Mouse (Mus musculus) kidney, embryonic 14.5 days (tissue): ENCODE measurements around the gene Mrpl51. TPM values are rescaled to one million over a fixed set of nuclear protein-coding genes. Genes with fewer than 3 reads are reported as not detected.

Source experiments
- ATAC-seq: fragments of 200-750 bp; cut with Nextera tagmentation; 2 replicates; pipeline ENCODE4 v1.8.0; 2017; ENCODE audit warnings: moderate number of reproducible peaks, mild to moderate bottlenecking, moderate TSS enrichment, moderate library complexity; ENCODE audit not compliant: low FRiP score, low TSS enrichment
- H3K27ac ChIP-seq: fragments of 300-500 bp; sonication (generic); 2 replicates; pipeline ENCODE4 v1.5.1; 2014; ENCODE audit warnings: low read depth, mild to moderate bottlenecking, low read length, moderate library complexity, mixed read lengths
- H3K27me3 ChIP-seq: fragments of 300-500 bp; sonication (generic); 2 replicates; pipeline ENCODE4 v1.6.1; 2014; ENCODE audit warnings: mild to moderate bottlenecking, low read length; ENCODE audit not compliant: control insufficient read depth, insufficient read depth
- H3K36me3 ChIP-seq: fragments of 300-500 bp; sonication (generic); 2 replicates; pipeline ENCODE4 v1.6.1; 2014; ENCODE audit warnings: low read length, mixed read lengths; ENCODE audit not compliant: control insufficient read depth, insufficient read depth
- H3K4me1 ChIP-seq: fragments of 300-500 bp; sonication (generic); 2 replicates; pipeline ENCODE4 v1.6.1; 2014; ENCODE audit warnings: low read length, mixed read lengths; ENCODE audit not compliant: control insufficient read depth, insufficient read depth
- H3K4me2 ChIP-seq: fragments of 300-500 bp; sonication (generic); replicated peaks from 2 replicates; pipeline ENCODE4 v1.6.1; 2014; ENCODE audit warnings: low read depth, mild to moderate bottlenecking, low read length
- H3K4me3 ChIP-seq: fragments of 300-500 bp; sonication (generic); 2 replicates; pipeline ENCODE4 v1.5.1; 2014; ENCODE audit warnings: mild to moderate bottlenecking, low read length
- H3K9ac ChIP-seq: fragments of 300-500 bp; sonication (generic); 2 replicates; pipeline ENCODE4 v1.6.1; 2014; ENCODE audit warnings: low read depth, mild to moderate bottlenecking, low read length, moderate library complexity
- H3K9me3 ChIP-seq: fragments of 300-500 bp; sonication (generic); 2 replicates; pipeline ENCODE4 v1.6.1; 2016; ENCODE audit warnings: low read length; ENCODE audit not compliant: control insufficient read depth
- WGBS: fragments of 180-500 bp; shearing (Covaris S2); extraction: QIAGEN DNeasy Blood & Tissue Kit; methylation state at CpG from one replicate; pipeline ENCODE4 v1.1.7; 2014; 5-methylcytosine and 5-hydroxymethylcytosine counted together
- microRNA-seq: library from miRNA; unstranded; fragments of <30 nt; microRNA quantifications from one replicate; pipeline ENCODE4, GENCODE M21; 2016
- polyA plus RNA-seq: library from polyadenylated mRNA; unstranded; fragments of >200 nt; fragmentation: Nextera tagmentation; extraction: Ambion mirVana; gene quantifications from 2 replicates; pipeline ENCODE4 v1.2.1, GENCODE M21; 2014

Gene Mrpl51
- polyA plus RNA-seq, 1 experiment from 2014 or later: 203 TPM

DNA sequence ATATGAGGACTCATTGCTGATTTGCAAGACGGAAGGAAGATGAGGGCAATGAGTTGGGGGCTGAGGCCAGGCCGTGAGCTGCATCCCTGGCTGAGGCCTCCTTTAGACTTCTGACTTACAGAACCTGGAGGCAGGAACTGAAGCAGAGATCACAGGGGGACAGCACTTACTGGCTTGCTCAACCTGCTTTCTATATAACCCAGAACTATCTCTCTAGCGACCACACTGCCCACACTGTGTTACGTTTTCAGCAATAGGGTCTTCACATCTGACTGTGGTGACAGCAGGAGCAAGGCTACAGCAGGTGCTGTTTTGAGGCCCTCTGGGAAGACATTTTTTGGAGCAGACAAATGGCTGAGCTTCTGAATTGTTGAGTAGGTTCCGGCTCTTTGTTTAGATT is 49.0 kb downstream of the Mrpl51 start:
- H3K9ac ChIP-seq: no peak overlapping the region
- H3K4me3 ChIP-seq: no peak overlapping the region
- ATAC-seq: no peak
- H3K27me3 ChIP-seq: no peaks in the 10 kb centered on the region
- WGBS: 90% methylated on average over 5 of the region's 5 CpGs
- H3K4me1 ChIP-seq: no peaks in the 10 kb centered on the region
- H3K36me3 ChIP-seq: no peaks in the 10 kb centered on the region
- no peaks in the 10 kb centered on the region for H3K9me3 ChIP-seq
- H3K27ac ChIP-seq: no peak overlapping the region
- no peak overlapping the region for H3K4me2 ChIP-seq

- ATAC-seq: no peak
- Histone ChIP-seq H3K4me2 (no peak overlapping the region), H3K27me3 (no peaks in the 10 kb centered on the region), H3K4me1 (no peaks in the 10 kb centered on the region), H3K9me3 (no peaks in the 10 kb centered on the region), H3K36me3 (no peaks in the 10 kb centered on the region), H3K27ac (no peak overlapping the region), H3K4me3 (no peak overlapping the region), H3K9ac (no peak overlapping the region)
- WGBS: 84% methylated on average over 8 of the region's 8 CpGs
These were observed 50.0 kb downstream of the Mrpl51 start for GRCm38 (mm10) chr6:125241566-125241965.

GRCm38 (mm10) chr6:125244551-125244950 is 53.0 kb downstream of the Mrpl51 start:
- no peaks in the 10 kb centered on the region for H3K36me3 ChIP-seq
- no peak overlapping the region for H3K4me3 ChIP-seq
- 13% methylated on average over 1 of the region's 1 CpGs for WGBS
- no peak overlapping the region for H3K27ac ChIP-seq
- H3K9me3 ChIP-seq: no peaks in the 10 kb centered on the region
- no peaks in the 10 kb centered on the region for H3K27me3 ChIP-seq
- no peak for ATAC-seq
- H3K4me1 ChIP-seq: no peaks in the 10 kb centered on the region
- no peak overlapping the region for H3K9ac ChIP-seq
- no peak overlapping the region for H3K4me2 ChIP-seq

Small RNA genes lying within 50 kb of the gene (microRNA-seq; reads per million reads assigned to microRNA genes)
- gene Mir3098: 0.84 reads per million
- not detected for gene Mir8113

Other genes with a start within 250 kb of the Mrpl51 start
- 144 and 162 TPM in 2 replicates for gene Cops7a, start 226.3 kb upstream of the Mrpl51 start, polyA plus RNA-seq
- gene Pianp, start 195.1 kb upstream of the Mrpl51 start, polyA plus RNA-seq: 1.0 and 1.2 TPM in 2 replicates
- gene Zfp384, start 182.7 kb upstream of the Mrpl51 start, polyA plus RNA-seq: 12.5 and 15.0 TPM in 2 replicates
- gene Ing4, start 152.0 kb upstream of the Mrpl51 start, polyA plus RNA-seq: 111 and 144 TPM in 2 replicates
- 14.0 and 14.7 TPM in 2 replicates for gene Acrbp, start 142.1 kb upstream of the Mrpl51 start, polyA plus RNA-seq
- 0.43 and 0.45 TPM in 2 replicates for gene Lpar5, start 123.9 kb upstream of the Mrpl51 start, polyA plus RNA-seq
- 72.1 and 106 TPM in 2 replicates for gene Chd4, start 95.8 kb upstream of the Mrpl51 start, polyA plus RNA-seq
- gene Nop2, start 59.9 kb upstream of the Mrpl51 start, polyA plus RNA-seq: 58.2 and 67.2 TPM in 2 replicates
- gene Iffo1, start 46.6 kb upstream of the Mrpl51 start, polyA plus RNA-seq: 7.0 and 7.4 TPM in 2 replicates
- gene Gapdh, start 25.3 kb upstream of the Mrpl51 start, polyA plus RNA-seq: 2,196 and 2,293 TPM in 2 replicates
- 99.6 and 150 TPM in 2 replicates for gene Ncapd2, start 100 bp upstream of the Mrpl51 start, polyA plus RNA-seq
- gene Vamp1, start 23.8 kb downstream of the Mrpl51 start, polyA plus RNA-seq: 2.0 and 3.5 TPM in 2 replicates
- gene Tapbpl, start 40.1 kb downstream of the Mrpl51 start, polyA plus RNA-seq: 2.0 and 4.5 TPM in 2 replicates
- 1.5 and 2.0 TPM in 2 replicates for gene Cd27, start 45.2 kb downstream of the Mrpl51 start, polyA plus RNA-seq
- 0.29 TPM in 1 of 2 replicates, not detected in the other for gene Tuba3a, start 94.2 kb downstream of the Mrpl51 start, polyA plus RNA-seq
- 54.0 and 54.3 TPM in 2 replicates for gene Ltbr, start 122.1 kb downstream of the Mrpl51 start, polyA plus RNA-seq
- 2.5 and 3.3 TPM in 2 replicates for gene Scnn1a, start 128.9 kb downstream of the Mrpl51 start, polyA plus RNA-seq
- 67.1 and 69.3 TPM in 2 replicates for gene Tnfrsf1a, start 157.6 kb downstream of the Mrpl51 start, polyA plus RNA-seq
- gene Plekhg6, start 189.0 kb downstream of the Mrpl51 start, polyA plus RNA-seq: 3.8 and 6.1 TPM in 2 replicates